Mouse (Mus musculus): ENCODE results near the gene Efcab5.
"Not testable (repeated sequence)": the region's sequence is repeated elsewhere in the genome, so short reads cannot be mapped to it uniquely, and the experiment has no call there.

Gene Efcab5

GRCm38 (mm10) chr11:77095206-77095605 lies 93.6 kb downstream of the Efcab5 start:
- DNase-seq: no peak

GRCm38 (mm10) chr11:77094136-77094535 lies 94.6 kb downstream of the Efcab5 start:
- no peak for DNase-seq

GRCm38 (mm10) chr11:77093208-77093607 lies 95.6 kb downstream of the Efcab5 start:
- DNase-seq: peak in 1 of 2 experiments; percentile 17

GRCm38 (mm10) chr11:77089162-77089561 lies 99.6 kb downstream of the Efcab5 start:
- DNase-seq: no peak

- no peak for DNase-seq
Measured at GRCm38 (mm10) chr11:77087004-77087403, 101.8 kb downstream of the Efcab5 start.

- no peak for DNase-seq
Measured at GRCm38 (mm10) chr11:77084001-77084682, 104.6 kb downstream of the Efcab5 start.

GRCm38 (mm10) chr11:77079361-77079760 lies 109.4 kb downstream of the Efcab5 start:
- DNase-seq: no peak

- DNase-seq: peak; percentile 85 to 87
Measured at GRCm38 (mm10) chr11:77078273-77079134, 110.3 kb downstream of the Efcab5 start, which contains the start of gene Nsrp1. Gene Nsrp1 (minus strand): TSS chr11:77078435.

- peak in 1 of 2 experiments; percentile 29 for DNase-seq
Measured at GRCm38 (mm10) chr11:77077792-77078191, 111.0 kb downstream of the Efcab5 start.

GRCm38 (mm10) chr11:77077331-77077730 lies 111.4 kb downstream of the Efcab5 start:
- DNase-seq: not testable (repeated sequence)

GRCm38 (mm10) chr11:77070721-77071120 lies 118.0 kb downstream of the Efcab5 start:
- no peak for DNase-seq

GRCm38 (mm10) chr11:77068825-77069224 lies 119.9 kb downstream of the Efcab5 start:
- DNase-seq: no peak

- DNase-seq: no peak
Measured at GRCm38 (mm10) chr11:77063406-77063805, 125.4 kb downstream of the Efcab5 start.

GRCm38 (mm10) chr11:77061951-77062350 lies 126.8 kb downstream of the Efcab5 start:
- DNase-seq: no peak

- no peak for DNase-seq
Measured at GRCm38 (mm10) chr11:77042816-77043215, 146.0 kb downstream of the Efcab5 start.

GRCm38 (mm10) chr11:77041891-77042290 lies 146.9 kb downstream of the Efcab5 start:
- no peak for DNase-seq
